Mouse (Mus musculus): Measurements from ENCODE around the gene Iqck. TPM values are rescaled to one million over a fixed set of nuclear protein-coding genes. Genes with fewer than 3 reads are reported as not detected.

Iqck gene
- polyA plus RNA-seq, 1 experiment from 2014 or later = 0.93 TPM

DNA sequence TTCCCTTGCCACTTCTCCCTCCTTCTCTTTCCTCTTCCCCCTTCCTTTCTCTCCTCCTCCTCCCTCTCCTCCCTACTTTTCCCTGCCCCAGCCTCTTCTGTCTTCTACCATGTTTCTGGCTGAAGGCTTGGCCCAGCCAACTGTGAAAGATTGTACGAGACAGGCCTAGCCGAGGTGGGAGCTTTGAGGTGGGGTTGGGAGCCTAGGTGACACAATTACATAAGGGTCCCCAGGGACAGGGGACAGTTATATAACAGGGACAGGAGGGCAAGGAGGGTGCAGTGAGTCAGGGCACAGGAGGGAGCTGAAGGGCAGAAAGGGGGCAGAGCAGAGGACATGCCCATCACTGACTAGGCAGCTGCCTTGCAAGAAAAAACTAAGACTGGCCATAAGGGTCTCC lies 146.4 kb downstream of the Iqck start:
- ATAC-seq (ENCODE audit: insufficient number of reproducible peaks, insufficient read depth, low FRiP score, low read depth) = no peak
- Histone ChIP-seq H3K27me3 (ENCODE audit: control insufficient read depth, insufficient read depth, low read length) (no peaks in the 10 kb centered on the region), H3K4me2 (ENCODE audit: low read length) (no peak overlapping the region), H3K4me3 (ENCODE audit: control insufficient read depth in 1 of 2, insufficient read depth in 1 of 2, low read depth in 1 of 2, low read length in 2 of 2) (no peak overlapping the region), H3K9ac (ENCODE audit: low read length) (no peak overlapping the region), H3K36me3 (ENCODE audit: control insufficient read depth, insufficient read depth, low read length) (no peaks in the 10 kb centered on the region), H3K9me3 (ENCODE audit: control insufficient read depth, low read length) (no peaks in the 10 kb centered on the region), H3K27ac (replicated peaks in 1 of 2; ENCODE audit: control insufficient read depth in 1 of 2, insufficient read depth in 1 of 2, low read depth in 2 of 2, low read length in 2 of 2) (no peak overlapping the region), H3K4me1 (ENCODE audit: control insufficient read depth in 2 of 2, insufficient read depth in 2 of 2, low read length in 2 of 2) (0 out of 4 replicates have a peak, but pooled peaks cover 0 to 4% of the 10 kb centered on the region in 2 experiments)
- WGBS = 57% methylated on average over 2 of the region's 2 CpGs

DNA sequence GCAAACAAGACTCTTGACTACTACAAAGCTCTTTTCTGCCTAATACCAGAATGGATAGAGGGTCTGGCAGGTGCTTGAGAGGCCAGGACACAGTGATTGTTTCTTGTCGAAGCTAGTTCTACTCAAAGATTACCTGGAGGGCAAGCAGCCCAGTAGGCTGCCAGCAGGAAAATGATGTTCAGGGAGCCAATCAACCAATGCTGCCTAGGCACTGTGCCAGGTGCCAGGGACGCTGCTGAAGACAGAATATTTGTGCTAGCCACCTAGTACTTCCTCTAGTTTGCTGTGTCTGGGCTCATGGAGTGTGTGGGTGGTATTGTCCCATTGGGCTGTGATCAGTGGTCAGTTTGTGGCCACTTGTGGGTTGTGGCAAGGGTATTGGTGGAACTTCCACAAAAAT lies 146.9 kb downstream of the Iqck start:
- H3K4me2 ChIP-seq (ENCODE audit: low read length) = no peak overlapping the region
- no peak overlapping the region for H3K4me3 ChIP-seq (ENCODE audit: control insufficient read depth in 1 of 2, insufficient read depth in 1 of 2, low read depth in 1 of 2, low read length in 2 of 2)
- no peaks in the 10 kb centered on the region for H3K9me3 ChIP-seq (ENCODE audit: control insufficient read depth, low read length)
- H3K36me3 ChIP-seq (ENCODE audit: control insufficient read depth, insufficient read depth, low read length) = no peaks in the 10 kb centered on the region
- H3K27me3 ChIP-seq (ENCODE audit: control insufficient read depth, insufficient read depth, low read length) = no peaks in the 10 kb centered on the region
- no peak overlapping the region for H3K9ac ChIP-seq (ENCODE audit: low read length)
- 0 out of 4 replicates have a peak, but pooled peaks cover 0 to 4% of the 10 kb centered on the region in 2 experiments for H3K4me1 ChIP-seq (ENCODE audit: control insufficient read depth in 2 of 2, insufficient read depth in 2 of 2, low read length in 2 of 2)
- ATAC-seq (ENCODE audit: insufficient number of reproducible peaks, insufficient read depth, low FRiP score, low read depth) = no peak
- no peak overlapping the region for H3K27ac ChIP-seq (replicated peaks in 1 of 2; ENCODE audit: control insufficient read depth in 1 of 2, insufficient read depth in 1 of 2, low read depth in 2 of 2, low read length in 2 of 2)
- 48% methylated on average over 2 of the region's 2 CpGs for WGBS

DNA sequence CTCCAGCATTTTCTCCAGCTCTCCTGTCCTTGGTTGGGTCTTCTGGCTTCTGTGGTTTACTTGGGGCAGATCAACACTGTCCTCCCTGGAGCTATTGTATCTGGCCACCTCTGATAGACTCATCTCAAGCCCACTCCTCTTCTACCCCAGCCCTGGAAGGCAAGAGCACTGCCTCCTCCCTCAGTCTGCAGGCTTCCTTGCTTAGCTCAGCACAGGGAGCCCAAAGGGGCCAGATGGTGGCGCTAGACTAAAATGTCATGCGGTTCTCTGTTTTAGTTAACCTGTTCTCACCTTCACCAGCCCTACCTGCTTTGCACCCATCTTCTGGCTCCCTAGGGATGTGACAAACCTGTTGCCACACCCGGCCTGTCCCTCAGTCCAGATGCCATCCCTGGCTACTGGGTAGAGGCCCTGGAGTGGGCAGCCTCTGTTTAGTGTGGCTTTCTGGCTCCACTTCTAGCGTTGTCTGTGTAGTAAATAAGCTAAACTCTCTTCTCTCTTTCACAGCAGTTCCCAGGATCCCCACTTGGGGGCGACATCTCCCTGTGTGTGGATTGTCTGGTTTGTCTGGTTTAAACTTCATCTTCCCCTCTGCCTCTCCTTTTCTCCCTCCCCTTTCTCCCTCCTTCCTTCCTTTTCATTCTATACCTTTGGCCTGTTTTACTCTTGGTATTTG lies 155.4 kb downstream of the Iqck start:
- H3K9ac ChIP-seq (ENCODE audit: low read length) = no peak overlapping the region
- H3K9me3 ChIP-seq (ENCODE audit: control insufficient read depth, low read length) = no peaks in the 10 kb centered on the region
- no peak overlapping the region for H3K4me3 ChIP-seq (ENCODE audit: control insufficient read depth in 1 of 2, insufficient read depth in 1 of 2, low read depth in 1 of 2, low read length in 2 of 2)
- no peaks in the 10 kb centered on the region for H3K4me1 ChIP-seq (ENCODE audit: control insufficient read depth in 2 of 2, insufficient read depth in 2 of 2, low read length in 2 of 2)
- 14% methylated on average over 5 of the region's 5 CpGs for WGBS
- no peak overlapping the region for H3K4me2 ChIP-seq (ENCODE audit: low read length)
- no peak for ATAC-seq (ENCODE audit: insufficient number of reproducible peaks, insufficient read depth, low FRiP score, low read depth)
- H3K27ac ChIP-seq (replicated peaks in 1 of 2; ENCODE audit: control insufficient read depth in 1 of 2, insufficient read depth in 1 of 2, low read depth in 2 of 2, low read length in 2 of 2) = no peak overlapping the region
- no peaks in the 10 kb centered on the region for H3K36me3 ChIP-seq (ENCODE audit: control insufficient read depth, insufficient read depth, low read length)
- H3K27me3 ChIP-seq (ENCODE audit: control insufficient read depth, insufficient read depth, low read length) = peaks cover 3% of the 10 kb centered on the region; the same call in 1 of the 2 replicates

DNA sequence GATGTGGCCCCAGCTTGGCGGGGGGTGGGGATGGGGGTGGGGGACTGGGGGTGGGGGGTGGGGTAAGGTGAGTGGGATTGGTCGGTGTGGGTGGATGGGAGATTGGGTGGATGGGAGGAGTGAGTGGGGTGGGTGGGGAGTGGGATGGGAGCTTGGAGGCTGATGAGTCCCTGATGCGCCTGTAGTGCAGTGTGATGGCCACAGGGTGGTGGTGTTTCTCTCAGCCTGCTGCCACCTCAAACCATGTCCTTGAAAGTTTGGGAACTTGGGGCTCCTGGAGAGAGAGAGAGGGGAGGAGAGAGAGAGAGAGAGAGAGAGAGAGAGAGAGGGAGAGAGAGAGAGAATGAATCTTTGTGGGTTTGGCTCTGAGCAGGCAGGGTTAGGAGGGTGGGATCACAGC lies 160.2 kb downstream of the Iqck start:
- Histone ChIP-seq H3K4me1 (ENCODE audit: control insufficient read depth in 2 of 2, insufficient read depth in 2 of 2, low read length in 2 of 2) (no peaks in the 10 kb centered on the region), H3K9me3 (ENCODE audit: control insufficient read depth, low read length) (no peaks in the 10 kb centered on the region), H3K27me3 (ENCODE audit: control insufficient read depth, insufficient read depth, low read length) (peaks cover 3% of the 10 kb centered on the region; the same call in 1 of the 2 replicates), H3K4me3 (ENCODE audit: control insufficient read depth in 1 of 2, insufficient read depth in 1 of 2, low read depth in 1 of 2, low read length in 2 of 2) (no peak overlapping the region), H3K27ac (replicated peaks in 1 of 2; ENCODE audit: control insufficient read depth in 1 of 2, insufficient read depth in 1 of 2, low read depth in 2 of 2, low read length in 2 of 2) (no peak overlapping the region), H3K9ac (ENCODE audit: low read length) (no peak overlapping the region), H3K4me2 (ENCODE audit: low read length) (no peak overlapping the region), H3K36me3 (ENCODE audit: control insufficient read depth, insufficient read depth, low read length) (no peaks in the 10 kb centered on the region)
- WGBS = 0% methylated on average over 3 of the region's 3 CpGs
- no peak for ATAC-seq (ENCODE audit: insufficient number of reproducible peaks, insufficient read depth, low FRiP score, low read depth)

DNA sequence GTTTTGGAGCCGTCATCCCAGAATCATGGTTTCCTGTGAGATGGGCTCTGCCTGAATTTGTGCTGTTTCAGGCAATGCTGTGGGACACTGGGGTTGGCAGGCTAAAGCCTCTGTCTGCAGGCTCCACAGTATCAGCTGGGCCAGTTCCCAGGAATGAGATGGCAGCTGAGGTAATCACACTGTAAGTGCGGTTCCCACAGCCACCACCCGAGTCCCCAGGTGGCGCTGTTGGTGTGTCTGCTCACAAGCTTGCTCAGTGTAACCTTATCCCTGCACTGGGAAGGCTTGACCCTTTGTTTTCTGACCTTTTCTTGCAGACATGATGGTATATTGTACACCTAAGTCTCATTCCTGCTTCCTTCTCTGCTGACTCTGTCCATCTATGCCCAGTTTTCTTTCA lies 164.0 kb downstream of the Iqck start:
- H3K4me2 ChIP-seq (ENCODE audit: low read length) = no peak overlapping the region
- H3K36me3 ChIP-seq (ENCODE audit: control insufficient read depth, insufficient read depth, low read length) = no peaks in the 10 kb centered on the region
- no peak overlapping the region for H3K4me3 ChIP-seq (ENCODE audit: control insufficient read depth in 1 of 2, insufficient read depth in 1 of 2, low read depth in 1 of 2, low read length in 2 of 2)
- no peaks in the 10 kb centered on the region for H3K4me1 ChIP-seq (ENCODE audit: control insufficient read depth in 2 of 2, insufficient read depth in 2 of 2, low read length in 2 of 2)
- no peaks in the 10 kb centered on the region for H3K9me3 ChIP-seq (ENCODE audit: control insufficient read depth, low read length)
- 0 out of 2 replicates have a peak, but pooled peaks have one; percentile 18 for ATAC-seq (ENCODE audit: insufficient number of reproducible peaks, insufficient read depth, low FRiP score, low read depth)
- WGBS = 20% methylated on average over 4 of the region's 4 CpGs
- no peak overlapping the region for H3K27ac ChIP-seq (replicated peaks in 1 of 2; ENCODE audit: control insufficient read depth in 1 of 2, insufficient read depth in 1 of 2, low read depth in 2 of 2, low read length in 2 of 2)
- H3K9ac ChIP-seq (ENCODE audit: low read length) = no peak overlapping the region
- H3K27me3 ChIP-seq (ENCODE audit: control insufficient read depth, insufficient read depth, low read length) = no peaks in the 10 kb centered on the region

Other genes with a start within 250 kb of the Iqck start
- gene Gde1, start 150.0 kb upstream of the Iqck start, polyA plus RNA-seq (2014; fragmentation: Nextera tagmentation; extraction: Ambion mirVana) = 87.3 and 87.5 TPM in 2 replicates
- 4.2 and 4.4 TPM in 2 replicates for gene Ccp110, start 143.2 kb upstream of the Iqck start, polyA plus RNA-seq (2014; fragmentation: Nextera tagmentation; extraction: Ambion mirVana)
- gene Vps35l, start 115.5 kb upstream of the Iqck start, polyA plus RNA-seq (2014; fragmentation: Nextera tagmentation; extraction: Ambion mirVana) = 53.5 and 55.2 TPM in 2 replicates
- gene Knop1, start 502 bp downstream of the Iqck start, polyA plus RNA-seq (2014; fragmentation: Nextera tagmentation; extraction: Ambion mirVana) = 53.5 and 55.0 TPM in 2 replicates
- gene Gprc5b, start 139.5 kb downstream of the Iqck start, polyA plus RNA-seq (2014; fragmentation: Nextera tagmentation; extraction: Ambion mirVana) = 5.7 and 9.0 TPM in 2 replicates